Mouse (Mus musculus) urinary bladder, postnatal 10 days (tissue): ENCODE measurements around the gene Havcr2.
"Not testable (repeated sequence)": the region's sequence is repeated elsewhere in the genome, so short reads cannot be mapped to it uniquely, and the experiment has no call there.

ENCODE experiments used
- DNase-seq: peaks from one replicate; pipeline ENCODE4 v3.0.0; 2022; ENCODE audit warnings: low spot score

The Havcr2 gene

DNA sequence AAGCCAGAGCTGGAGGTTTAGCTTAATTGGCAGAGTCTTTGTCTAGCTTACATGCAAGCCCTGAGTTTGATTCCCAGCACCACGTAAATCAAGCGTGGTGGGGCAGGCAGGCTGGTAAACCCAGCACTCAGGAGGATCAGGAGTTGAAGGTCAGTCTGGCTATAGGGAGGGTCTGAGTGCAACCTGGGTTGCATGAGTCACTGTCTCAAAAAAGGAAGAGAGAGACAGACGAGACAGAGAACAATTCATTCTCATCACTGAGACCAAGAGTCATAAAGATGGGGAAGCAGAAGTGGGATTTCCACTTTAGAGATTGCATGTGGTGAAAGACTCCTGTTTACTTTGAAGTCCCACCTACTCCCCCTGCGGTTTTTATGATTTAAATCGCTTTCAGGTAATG, 6.6 kb downstream of the Havcr2 start:
- DNase-seq: no peak

DNA sequence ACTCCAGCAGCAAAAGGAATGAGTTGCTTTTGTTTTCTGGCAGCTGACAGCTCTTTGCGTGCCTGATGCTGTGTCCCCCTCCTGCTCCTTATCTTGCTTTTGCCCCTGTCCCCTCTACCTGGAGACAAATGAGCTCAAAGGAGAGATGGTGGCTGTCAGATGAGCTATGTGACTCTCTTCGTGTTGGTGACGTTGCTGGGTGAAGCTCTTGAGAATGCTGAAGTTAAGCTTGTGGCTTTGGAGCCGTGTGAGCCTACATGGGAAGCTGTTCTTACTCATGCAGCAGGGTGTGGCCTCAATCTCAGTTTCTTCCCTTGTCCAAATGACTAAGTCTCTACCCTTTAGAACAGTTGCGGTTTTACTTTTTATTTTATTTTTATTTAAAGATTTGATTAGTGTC, 7.2 kb downstream of the Havcr2 start:
- no peak for DNase-seq

DNA sequence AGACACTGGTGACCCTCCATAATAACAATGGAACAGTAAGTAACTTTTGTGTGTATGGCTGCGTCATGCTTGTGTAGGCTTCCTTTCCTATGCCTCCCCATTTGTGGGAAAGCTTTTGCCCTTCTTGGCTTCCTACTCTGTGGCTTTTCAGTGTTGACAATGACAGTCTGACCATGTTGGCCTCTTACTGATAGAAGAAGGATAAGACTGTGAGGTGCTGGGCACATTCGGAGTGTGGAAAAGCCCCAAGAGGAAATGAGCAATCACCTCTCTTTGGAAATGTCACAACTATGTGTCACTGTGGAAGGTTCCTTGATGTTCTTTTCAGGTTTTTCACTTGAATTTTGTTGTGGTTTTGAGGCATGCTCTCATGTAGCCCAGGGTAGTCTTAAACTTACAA, 12.1 kb downstream of the Havcr2 start:
- DNase-seq: no peak

DNA sequence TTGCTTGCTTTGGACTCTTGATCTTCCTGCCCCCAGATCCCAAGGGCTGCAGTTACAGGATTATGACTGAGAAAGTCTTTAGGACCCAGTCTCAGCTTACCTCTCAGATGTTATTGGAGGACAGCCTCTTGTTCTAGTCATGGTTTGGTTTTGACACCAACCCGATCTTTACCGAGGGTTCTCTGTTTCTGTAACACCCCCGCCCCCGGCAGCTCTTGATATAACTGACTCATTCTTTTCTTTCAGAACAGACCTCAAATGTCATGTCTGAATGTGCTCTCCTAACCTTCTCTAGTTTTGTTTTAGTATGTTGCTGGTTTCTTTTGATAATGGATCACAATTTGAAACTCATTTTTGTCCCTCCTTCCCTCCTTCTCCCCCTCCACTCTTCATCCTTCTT, 19.5 kb downstream of the Havcr2 start:
- DNase-seq: no peak

DNA sequence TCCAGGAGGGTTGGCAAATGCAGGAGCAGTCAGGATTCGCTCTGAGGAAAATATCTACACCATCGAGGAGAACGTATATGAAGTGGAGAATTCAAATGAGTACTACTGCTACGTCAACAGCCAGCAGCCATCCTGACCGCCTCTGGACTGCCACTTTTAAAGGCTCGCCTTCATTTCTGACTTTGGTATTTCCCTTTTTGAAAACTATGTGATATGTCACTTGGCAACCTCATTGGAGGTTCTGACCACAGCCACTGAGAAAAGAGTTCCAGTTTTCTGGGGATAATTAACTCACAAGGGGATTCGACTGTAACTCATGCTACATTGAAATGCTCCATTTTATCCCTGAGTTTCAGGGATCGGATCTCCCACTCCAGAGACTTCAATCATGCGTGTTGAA, 24.6 kb downstream of the Havcr2 start:
- DNase-seq: no peak

DNA sequence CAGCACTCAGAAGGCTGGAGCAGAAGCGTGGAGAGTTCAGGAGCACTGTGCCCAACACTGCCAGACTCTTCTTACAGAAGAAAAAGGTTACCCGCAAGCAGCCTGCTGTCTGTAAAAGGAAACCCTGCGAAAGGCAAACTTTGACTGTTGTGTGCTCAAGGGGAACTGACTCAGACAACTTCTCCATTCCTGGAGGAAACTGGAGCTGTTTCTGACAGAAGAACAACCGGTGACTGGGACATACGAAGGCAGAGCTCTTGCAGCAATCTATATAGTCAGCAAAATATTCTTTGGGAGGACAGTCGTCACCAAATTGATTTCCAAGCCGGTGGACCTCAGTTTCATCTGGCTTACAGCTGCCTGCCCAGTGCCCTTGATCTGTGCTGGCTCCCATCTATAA, 25.8 kb downstream of the Havcr2 start:
- DNase-seq: no peak

DNA sequence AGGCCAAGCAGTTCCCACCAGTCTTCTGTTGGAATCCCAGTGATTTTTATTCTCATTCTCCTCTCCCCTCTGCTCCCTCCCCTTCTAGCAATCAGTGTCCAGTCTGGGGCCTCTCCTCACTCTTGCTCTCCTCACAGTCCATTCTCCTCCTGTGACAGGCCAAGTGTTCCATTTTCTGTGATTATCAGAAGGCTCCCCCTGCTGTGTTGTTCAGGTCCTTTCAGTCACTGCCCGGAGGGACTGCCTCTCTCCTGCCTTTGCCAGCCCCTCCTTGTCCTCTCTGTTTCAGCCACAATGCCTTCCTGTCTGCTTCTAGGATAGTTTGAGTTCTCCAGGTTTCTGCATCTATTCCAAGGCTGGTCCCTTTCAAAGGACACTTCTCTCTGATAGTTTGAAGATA, 33.5 kb downstream of the Havcr2 start:
- DNase-seq: no peak

DNA sequence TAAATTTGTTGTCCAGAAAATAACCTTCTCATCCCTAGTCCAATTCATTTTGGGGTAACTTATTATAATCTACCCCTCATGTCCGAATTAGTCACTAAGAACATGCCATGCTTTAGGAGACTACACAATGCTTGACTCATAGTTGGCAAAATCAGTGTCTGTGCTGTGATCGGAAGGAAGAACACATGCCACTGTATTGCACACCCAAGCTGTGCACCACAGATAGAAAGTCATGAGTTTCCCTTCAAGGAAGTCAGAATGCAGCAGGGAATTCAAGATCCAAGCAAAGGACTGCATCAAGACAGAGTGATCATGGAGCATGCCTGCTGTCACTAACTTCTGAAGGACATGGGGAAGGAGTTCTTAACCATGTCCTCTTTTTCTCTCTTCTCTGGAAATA, 33.9 kb downstream of the Havcr2 start:
- DNase-seq: no peak

DNA sequence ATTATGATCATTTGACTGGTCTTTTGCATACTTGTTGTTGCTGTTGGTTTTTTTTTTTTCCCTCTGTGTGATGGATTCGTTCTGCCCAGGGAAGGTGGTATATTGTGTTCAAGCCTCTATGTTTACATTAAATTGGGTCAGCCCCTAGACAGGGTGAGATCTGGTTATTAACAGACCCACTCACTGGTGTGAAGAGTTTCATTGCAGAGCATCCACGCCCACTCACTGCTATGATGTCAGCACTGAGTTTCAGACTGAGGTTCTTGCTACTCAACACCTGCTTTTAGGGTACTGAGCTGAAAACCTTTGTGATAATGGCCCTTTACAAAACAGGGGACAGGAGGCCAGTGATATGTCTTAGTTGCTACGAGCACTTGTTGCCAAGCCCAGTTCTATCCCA, 52.4 kb downstream of the Havcr2 start:
- no peak for DNase-seq

DNA sequence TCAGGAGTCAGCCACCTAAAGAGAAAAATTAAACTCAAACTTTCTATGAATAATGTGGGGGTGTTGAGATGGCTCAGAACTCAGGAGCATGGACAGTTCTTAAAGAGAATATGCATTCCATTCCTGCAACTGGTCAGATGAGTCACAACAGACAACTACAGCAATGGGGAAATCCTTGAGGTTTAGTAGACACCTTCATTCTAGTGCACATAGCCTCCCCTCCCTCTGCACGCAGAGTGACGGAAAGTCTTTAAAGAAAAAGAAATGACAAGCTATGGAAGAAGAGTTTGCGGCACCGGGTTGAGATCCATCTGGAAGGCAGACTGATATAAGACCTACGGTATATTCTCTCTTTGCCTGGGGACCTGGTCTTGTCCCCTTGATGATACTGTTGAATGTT, 55.2 kb downstream of the Havcr2 start:
- no peak for DNase-seq

DNA sequence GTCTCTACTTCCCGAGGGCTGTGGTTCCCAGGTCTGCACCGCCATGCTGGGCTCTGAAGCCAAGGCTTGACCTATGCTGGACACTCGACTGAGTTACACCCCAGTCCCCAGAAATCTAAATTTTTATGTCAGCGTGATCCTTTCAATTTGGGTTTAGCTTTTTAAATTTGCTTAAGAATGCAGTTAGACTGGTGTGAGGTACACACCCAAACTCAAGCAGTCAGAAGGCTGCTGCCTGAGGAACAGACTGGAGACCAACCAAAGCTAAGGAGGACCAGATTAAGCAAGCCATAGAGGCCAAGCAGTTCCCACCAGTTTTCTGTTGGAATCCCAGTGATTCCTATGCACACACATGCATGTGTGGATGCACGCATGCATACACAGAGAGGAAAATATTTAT, 66.6 kb downstream of the Havcr2 start:
- DNase-seq: not testable (repeated sequence)

DNA sequence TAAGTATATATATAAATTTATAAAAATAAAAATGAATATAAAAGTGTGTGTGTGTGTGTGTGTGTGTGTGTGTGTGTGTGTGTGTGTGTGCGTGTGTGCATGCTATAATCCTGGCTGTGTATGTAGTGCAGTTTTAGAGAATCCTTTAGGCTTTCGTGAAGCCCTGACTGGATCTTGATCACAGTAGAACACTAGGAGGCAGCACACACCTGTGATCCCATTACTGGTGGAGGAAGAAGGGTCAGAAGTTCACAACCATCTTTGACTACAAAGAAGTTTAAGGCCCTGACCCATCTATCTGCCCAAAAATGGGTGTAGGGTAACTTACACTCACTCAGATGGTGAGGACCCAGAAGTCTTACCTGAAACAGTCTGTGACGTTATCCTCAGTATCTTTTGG, 68.0 kb downstream of the Havcr2 start:
- no peak for DNase-seq

DNA sequence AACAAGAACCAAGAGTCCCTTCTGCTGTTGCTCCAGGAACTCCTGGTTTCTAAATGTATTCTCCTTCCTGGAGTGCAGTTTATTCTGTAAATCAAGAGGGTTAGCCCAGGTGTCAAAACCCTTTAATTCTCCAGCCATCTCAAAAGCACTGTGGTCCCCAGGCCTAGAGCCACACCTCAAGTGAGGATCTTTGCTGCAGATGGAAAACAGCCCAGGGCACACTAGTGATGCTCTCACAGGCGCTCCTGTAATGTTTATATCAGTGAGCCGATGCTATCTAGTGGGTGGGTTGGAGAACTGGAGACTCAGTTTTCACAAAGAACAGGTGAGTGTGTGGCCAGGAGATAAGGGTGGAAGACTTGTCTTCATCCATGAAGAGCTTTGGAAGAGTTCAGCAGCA, 69.2 kb downstream of the Havcr2 start, which contains the start of gene Gm12169:
Gene Gm12169, plus strand, starts transcription at position 301 of the 400 bp plus-strand sequence.
- no peak for DNase-seq

DNA sequence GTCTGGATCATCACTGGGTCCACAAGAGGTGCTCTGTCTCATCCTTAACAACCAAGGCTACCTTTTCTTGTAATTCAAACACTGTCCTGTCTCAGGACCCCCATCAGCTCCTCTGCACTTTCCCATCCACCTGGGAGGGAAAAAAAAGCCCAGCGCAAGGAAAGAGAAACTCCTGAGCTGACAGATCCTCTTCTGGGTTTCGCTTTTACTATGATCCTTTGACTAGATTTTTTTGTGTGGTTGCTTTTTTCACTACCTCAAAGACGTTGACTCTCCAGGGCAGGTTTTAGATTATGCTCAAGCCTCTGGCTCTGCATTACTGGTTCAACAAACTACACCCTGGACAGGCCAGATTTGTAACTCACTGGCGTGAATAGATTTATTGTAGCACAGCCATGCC, 75.4 kb downstream of the Havcr2 start:
- DNase-seq: no peak
